Mouse (Mus musculus): ENCODE data around the gene Ddah2. TPM values are rescaled to one million over a fixed set of nuclear protein-coding genes. Genes with fewer than 3 reads are reported as not detected.

The Ddah2 gene
- total and polyA plus RNA-seq, 3 experiments = 8.6 to 11.1 TPM; not detected in 1

- H3K9me3 ChIP-seq (replicated peaks; ENCODE audit: insufficient read depth, low read length) = no peaks in the 10 kb centered on the region
- no peak overlapping the region for H3K27ac ChIP-seq (ENCODE audit: control insufficient read depth, low read depth, low read length)
- no peaks in the 10 kb centered on the region for H3K27me3 ChIP-seq (ENCODE audit: control insufficient read depth in 1 of 2, insufficient read depth in 2 of 2, low read length in 2 of 2)
- TF ChIP-seq NRF1 (IDR thresholded peaks at IDR 0.05; ENCODE audit: insufficient read depth, low read depth, low read length, poor library complexity, severe bottlenecking) = no peak
- TF ChIP-seq UBTF (IDR thresholded peaks at IDR 0.05; ENCODE audit: borderline replicate concordance, insufficient read depth, low read depth, low read length) = no peak
- no peak for TF ChIP-seq MEF2A (IDR thresholded peaks at IDR 0.05; ENCODE audit: extremely low read depth, insufficient replicate concordance, low read depth, low read length, poor library complexity, severe bottlenecking)
- TF ChIP-seq CHD2 (IDR thresholded peaks at IDR 0.05; ENCODE audit: low read length) = no peak
- TF ChIP-seq RCOR1 (IDR thresholded peaks at IDR 0.05; ENCODE audit: low read depth, low read length) = no peak
- no peak for TF ChIP-seq ETS1 (IDR thresholded peaks at IDR 0.05; ENCODE audit: low read depth, low read length)
- no peak for TF ChIP-seq TBP (IDR thresholded peaks at IDR 0.05; ENCODE audit: low read depth, low read length)
- H3K36me3 ChIP-seq (ENCODE audit: control insufficient read depth in 1 of 2, insufficient read depth in 2 of 2, low read length in 2 of 2) = peaks cover 0 to 2% of the 10 kb centered on the region in 2 experiments; a peak in 1 of 4 replicates
- H3K4me1 ChIP-seq (ENCODE audit: control insufficient read depth in 1 of 2, insufficient read depth in 2 of 2, low read length in 2 of 2) = peaks cover 2 to 14% of the 10 kb centered on the region in 2 experiments; a peak in 3 of 4 replicates
- H3K4me3 ChIP-seq (ENCODE audit: control insufficient read depth in 1 of 2, insufficient read depth in 1 of 2, low read depth in 2 of 2, low read length in 2 of 2) = no peak overlapping the region
- H3K9ac ChIP-seq (ENCODE audit: control insufficient read depth, low read depth, low read length, poor library complexity, severe bottlenecking) = no peak overlapping the region
- no peak for DNase-seq (ENCODE audit: low read depth, low spot score)
- H3K79me2 ChIP-seq (ENCODE audit: control insufficient read depth, insufficient read depth, low read length, poor library complexity) = peaks cover 18% of the 10 kb centered on the region
Measured at GRCm38 (mm10) chr17:35092403-35093198, 33.8 kb downstream of the Ddah2 start.

GRCm38 (mm10) chr17:35094475-35095365, 35.9 kb downstream of the Ddah2 start:
- Histone ChIP-seq H3K4me3 (ENCODE audit: control insufficient read depth in 1 of 2, insufficient read depth in 1 of 2, low read depth in 2 of 2, low read length in 2 of 2) (no peak overlapping the region), H3K9ac (ENCODE audit: control insufficient read depth, low read depth, low read length, poor library complexity, severe bottlenecking) (no peak overlapping the region), H3K27ac (ENCODE audit: control insufficient read depth, low read depth, low read length) (no peak overlapping the region), H3K36me3 (ENCODE audit: control insufficient read depth in 1 of 2, insufficient read depth in 2 of 2, low read length in 2 of 2) (peaks cover 0 to 2% of the 10 kb centered on the region in 2 experiments; a peak in 3 of 4 replicates), H3K27me3 (ENCODE audit: control insufficient read depth in 1 of 2, insufficient read depth in 2 of 2, low read length in 2 of 2) (no peaks in the 10 kb centered on the region), H3K9me3 (replicated peaks; ENCODE audit: insufficient read depth, low read length) (no peaks in the 10 kb centered on the region), H3K79me2 (ENCODE audit: control insufficient read depth, insufficient read depth, low read length, poor library complexity) (peaks cover 14% of the 10 kb centered on the region), H3K4me1 (ENCODE audit: control insufficient read depth in 1 of 2, insufficient read depth in 2 of 2, low read length in 2 of 2) (peaks cover 2 to 10% of the 10 kb centered on the region in 2 experiments; a peak in 3 of 4 replicates)
- TF ChIP-seq EP300 (IDR thresholded peaks at IDR 0.05; ENCODE audit: low read depth in 1 of 2, low read length in 2 of 2) (no peak), USF2 (IDR thresholded peaks at IDR 0.05; ENCODE audit: borderline replicate concordance in 1 of 2, insufficient read depth in 1 of 2, low read depth in 1 of 2, low read length in 2 of 2) (no peak), RAD21 (IDR thresholded peaks at IDR 0.05; ENCODE audit: low read depth, low read length) (no peak), ZC3H11A (IDR thresholded peaks at IDR 0.05; ENCODE audit: low read depth, low read length) (no peak), UBTF (IDR thresholded peaks at IDR 0.05; ENCODE audit: borderline replicate concordance, insufficient read depth, low read depth, low read length) (no peak), USF1 (IDR thresholded peaks at IDR 0.05; ENCODE audit: low read depth, low read length) (no peak), ETS1 (IDR thresholded peaks at IDR 0.05; ENCODE audit: low read depth, low read length) (no peak), SMC3 (IDR thresholded peaks at IDR 0.05; ENCODE audit: low read depth, low read length) (no peak), ZNF384 (IDR thresholded peaks at IDR 0.05; ENCODE audit: low read depth, low read length) (no peak), ZKSCAN1 (IDR thresholded peaks at IDR 0.05; ENCODE audit: low read depth, low read length) (no peak), MAZ (IDR thresholded peaks at IDR 0.05; ENCODE audit: low read depth, low read length) (no peak), KAT2A (conservative IDR thresholded peaks at IDR 0.05; ENCODE audit: low read depth, low read length) (no peak), POLR2AphosphoS2 (IDR thresholded peaks at IDR 0.05; ENCODE audit: low read length) (no peak), ELF1 (IDR thresholded peaks at IDR 0.05; ENCODE audit: low read depth, low read length) (no peak), MYC (IDR thresholded peaks at IDR 0.05; ENCODE audit: low read depth, low read length) (no peak), TCF12 (IDR thresholded peaks at IDR 0.05; ENCODE audit: low read depth, low read length) (no peak)
- DNase-seq (ENCODE audit: low read depth, low spot score) = no peak

Measured in MEL (cell line).